Mouse (Mus musculus) cerebellum, postnatal 36 days (tissue): ENCODE measurements around the gene Skap1.

Experiments used
- DNase-seq, 2 experiments: peaks; one replicate each; pipeline ENCODE4 v3.0.0; 2021 to 2022; ENCODE audit warnings: mixed read lengths in 2 of 2

Gene Skap1

GRCm38 (mm10) chr11:96789990-96790389 is 325.6 kb downstream of the Skap1 start:
- DNase-seq, result no peak

GRCm38 (mm10) chr11:96790681-96791080 is 326.3 kb downstream of the Skap1 start:
- no peak for DNase-seq

GRCm38 (mm10) chr11:96795491-96795890 is 331.1 kb downstream of the Skap1 start:
- DNase-seq, result no peak

GRCm38 (mm10) chr11:96796081-96796480 is 331.7 kb downstream of the Skap1 start:
- no peak for DNase-seq

GRCm38 (mm10) chr11:96796586-96796985 is 332.2 kb downstream of the Skap1 start:
- DNase-seq, result no peak

GRCm38 (mm10) chr11:96799511-96799910 is 335.1 kb downstream of the Skap1 start:
- no peak for DNase-seq

GRCm38 (mm10) chr11:96805606-96806005 is 341.2 kb downstream of the Skap1 start:
- DNase-seq, result no peak

- DNase-seq, result no peak
Observed at GRCm38 (mm10) chr11:96808066-96808465, 343.7 kb downstream of the Skap1 start.
